Mouse (Mus musculus) bone marrow macrophage, adult 2 months (primary cell): ENCODE data around the gene Nup98.

Experiments used
- CTCF ChIP-seq: IDR thresholded peaks from 2 replicates; pipeline ENCODE4 v1.5.1; 2012; ENCODE audit warnings: low read depth, mild to moderate bottlenecking, low read length, moderate library complexity
- POLR2A ChIP-seq: IDR thresholded peaks from 2 replicates; pipeline ENCODE4 v1.6.1; 2012; ENCODE audit warnings: mild to moderate bottlenecking, low read depth, low read length, borderline replicate concordance

DNA sequence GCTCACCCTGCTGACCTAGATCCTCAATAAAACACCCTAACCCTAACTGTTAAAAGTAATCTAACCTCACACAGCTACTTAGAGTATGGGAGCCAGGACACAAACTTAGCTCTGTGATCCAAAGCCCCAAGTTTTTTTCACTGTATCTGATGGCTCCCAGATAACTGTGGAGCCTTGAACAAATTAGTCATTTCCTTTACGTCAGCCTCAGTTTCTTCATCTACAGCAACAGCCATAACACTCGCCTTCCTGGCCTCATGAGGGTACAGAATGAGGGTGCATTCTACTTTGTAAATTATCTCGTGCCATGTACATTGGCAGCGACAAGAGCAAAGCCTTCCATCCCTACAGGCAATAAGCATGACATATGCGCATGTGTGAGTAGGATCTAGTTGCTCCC, 32.4 kb upstream of the Nup98 start:
- TF ChIP-seq POLR2A, result no peak
- no peak for TF ChIP-seq CTCF
